10 mouse cellular contexts compared by ENCODE assay signal in the genomic region with DNA sequence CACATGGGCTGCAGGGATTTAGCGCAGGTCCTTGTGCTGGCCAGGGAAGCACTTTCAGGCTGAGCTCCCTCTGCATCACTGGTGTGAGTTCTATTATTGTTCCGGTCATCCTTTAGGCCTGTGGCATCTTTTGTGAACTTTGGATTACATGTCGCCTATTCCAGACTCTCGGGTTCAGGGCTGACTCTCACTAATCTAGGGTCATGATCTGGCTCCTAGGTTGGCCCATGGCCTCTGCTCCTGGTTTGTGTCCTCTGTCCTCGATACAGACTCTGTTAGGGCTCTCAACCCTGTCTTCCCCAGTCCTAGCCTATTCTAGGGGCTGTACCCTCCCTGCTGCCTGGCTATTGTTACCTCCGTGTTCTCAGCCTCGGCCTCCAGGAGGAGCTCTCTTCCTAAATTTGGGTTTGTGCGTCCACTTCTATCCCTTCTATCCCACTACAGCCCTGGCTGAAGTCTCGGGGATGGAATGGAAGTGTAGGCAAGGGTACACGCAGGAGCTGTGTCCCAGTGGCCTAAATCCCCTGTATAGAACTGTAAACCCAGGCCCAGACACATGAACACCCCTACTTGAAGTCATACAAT. TPM values are rescaled to one million over a fixed set of nuclear protein-coding genes. Genes with fewer than 3 reads are reported as not detected.
A peak's percentile ranks its signal among the peaks of the same experiment; 100 is the strongest.
DNase-seq lines count a peak whose midpoint lies in the region; ATAC-seq and TF ChIP-seq lines count a peak whose summit lies in the region.
"Had no signal": no experiment of that assay in that cellular context is flagged by ENCODE, and none has a peak within 500 bp of the region (broad histone marks: within the 10 kb centered on the region; RNA-seq: fewer than 3 reads in every experiment).

No protein-coding gene starts in this region.

- TF ChIP-seq EP300 in liver, postnatal 0 days (IDR thresholded peaks at IDR 0.05; ENCODE audit: low read depth) = no peak

- no peaks in the 10 kb centered on the region for H3K4me1 ChIP-seq in liver, postnatal 0 days (ENCODE audit: insufficient read depth)
- no peaks in the 10 kb centered on the region for H3K4me1 ChIP-seq in liver, embryonic 11.5 days (replicated peaks; ENCODE audit: control insufficient read depth, insufficient read depth, low read length)
- no peaks in the 10 kb centered on the region for H3K4me1 ChIP-seq in lung, embryonic 14.5 days (ENCODE audit: insufficient read depth)
- H3K4me1 ChIP-seq: embryonic facial prominence, embryonic 15.5 days; liver, embryonic 15.5 days had no signal

- 60% methylated on average over 10 of the region's 10 CpGs for WGBS in liver, postnatal 0 days (ENCODE audit: insufficient replicate concordance)
- 57% methylated on average over 10 of the region's 10 CpGs for WGBS in liver, embryonic 11.5 days
- 61% methylated on average over 10 of the region's 10 CpGs for whole genome bisulfite sequencing in lung, embryonic 14.5 days

- H3K9me3 ChIP-seq in liver, postnatal 0 days (ENCODE audit: low read length) = no peaks in the 10 kb centered on the region
- H3K9me3 ChIP-seq in liver, embryonic 11.5 days (ENCODE audit: control insufficient read depth, low read length) = no peaks in the 10 kb centered on the region
- no peaks in the 10 kb centered on the region for H3K9me3 ChIP-seq in lung, embryonic 14.5 days (ENCODE audit: low read depth, low read length)
- H3K9me3 ChIP-seq: embryonic facial prominence, embryonic 15.5 days; liver, embryonic 15.5 days had no signal

- peak; percentile 33 for TF ChIP-seq CTCF in liver, postnatal 0 days (IDR thresholded peaks at IDR 0.05; ENCODE audit: low read depth)
- peak; percentile 46 for TF ChIP-seq CTCF in lung, embryonic 14.5 days (IDR thresholded peaks at IDR 0.05; ENCODE audit: low read depth)

- H3K27me3 ChIP-seq in liver, postnatal 0 days (ENCODE audit: insufficient read depth, low read length) = no peaks in the 10 kb centered on the region
- H3K27me3 ChIP-seq in liver, embryonic 11.5 days (replicated peaks; ENCODE audit: control insufficient read depth, insufficient read depth, low read length) = no peaks in the 10 kb centered on the region
- H3K27me3 ChIP-seq in lung, embryonic 14.5 days (ENCODE audit: insufficient read depth, low read length) = no peaks in the 10 kb centered on the region
- H3K27me3 ChIP-seq: embryonic facial prominence, embryonic 15.5 days; liver, embryonic 15.5 days had no signal

- H3K36me3 ChIP-seq in liver, postnatal 0 days (replicated peaks; ENCODE audit: insufficient read depth, low read length) = no peaks in the 10 kb centered on the region
- H3K36me3 ChIP-seq in liver, embryonic 11.5 days (ENCODE audit: control insufficient read depth, insufficient read depth, low read length) = peaks cover 6% of the 10 kb centered on the region; the same call in 1 of the 2 replicates
- peaks cover 14% of the 10 kb centered on the region; the same call in 1 of the 2 replicates for H3K36me3 ChIP-seq in lung, embryonic 14.5 days (ENCODE audit: insufficient read depth)
- H3K36me3 ChIP-seq: liver, embryonic 15.5 days had no signal

- no peak overlapping the region for H3K4me3 ChIP-seq in liver, postnatal 0 days (ENCODE audit: low read depth, low read length)
- no peak overlapping the region for H3K4me3 ChIP-seq in liver, embryonic 11.5 days (ENCODE audit: low read depth, low read length)
- no peak overlapping the region for H3K4me3 ChIP-seq in lung, embryonic 14.5 days (ENCODE audit: low read depth, low read length)
- H3K4me3 ChIP-seq: embryonic facial prominence, embryonic 15.5 days; liver, embryonic 15.5 days had no signal

- peak; percentile 8 for DNase-seq in gastrocnemius, adult 18-20 months (ENCODE audit: low spot score)
- no peak for DNase-seq in gastrocnemius, postnatal 14 days
- no peak for DNase-seq in liver, postnatal 0 days
- DNase-seq in liver, embryonic 11.5 days (ENCODE audit: low spot score) = no peak
- DNase-seq in MN1 (ENCODE audit: low spot score) = peak; percentile 56
- peak; percentile 51 for DNase-seq in lung, embryonic 14.5 days
- no peak for DNase-seq in right cerebral cortex, adult 2 months (ENCODE audit: low spot score in 2 of 2)

- intact Hi-C loops in gastrocnemius, postnatal 14 days (cut with DNase I; ENCODE audit: low total_unique reads) = no loop called here

- no peak overlapping the region for H3K9ac ChIP-seq in liver, postnatal 0 days (replicated peaks)
- no peak overlapping the region for H3K9ac ChIP-seq in liver, embryonic 11.5 days (ENCODE audit: low read depth, low read length)
- no peak overlapping the region for H3K9ac ChIP-seq in lung, embryonic 14.5 days
- H3K9ac ChIP-seq: embryonic facial prominence, embryonic 15.5 days; liver, embryonic 15.5 days had no signal

- H3K4me2 ChIP-seq in liver, postnatal 0 days (ENCODE audit: low read depth, low read length) = no peak overlapping the region
- H3K4me2 ChIP-seq in liver, embryonic 11.5 days = no peak overlapping the region
- H3K4me2 ChIP-seq in lung, embryonic 14.5 days = no peak overlapping the region
- H3K4me2 ChIP-seq: embryonic facial prominence, embryonic 15.5 days; liver, embryonic 15.5 days had no signal

- no peak overlapping the region for H3K27ac ChIP-seq in liver, postnatal 0 days (ENCODE audit: low read depth)
- H3K27ac ChIP-seq in liver, embryonic 11.5 days (ENCODE audit: low read depth, low read length) = no peak overlapping the region; the same call in 1 of the 2 replicates
- no peak overlapping the region for H3K27ac ChIP-seq in lung, embryonic 14.5 days (ENCODE audit: low read depth)
- H3K27ac ChIP-seq: embryonic facial prominence, embryonic 15.5 days; liver, embryonic 15.5 days had no signal

- ATAC-seq in liver, postnatal 0 days = no peak
- ATAC-seq in liver, embryonic 11.5 days (replicated peaks; ENCODE audit: low FRiP score) = no peak
- no peak for ATAC-seq in lung, embryonic 14.5 days (ENCODE audit: insufficient read depth)
- ATAC-seq in inflammation-experienced regulatory T-cells, adult 6 months = no peak

RNA-seq across cellular contexts. Expression of gene Atp1a3, which starts 20.2 kb away (rescaled TPM):
- total RNA-seq in gastrocnemius, adult 18-20 months (2021) = under 1 TPM; 0.17 to 0.23 TPM
- total RNA-seq in gastrocnemius, postnatal 14 days (2021) = under 1 TPM; 0.21 to 0.42 TPM
- polyA plus RNA-seq in liver, postnatal 0 days (2015; fragmentation: Nextera tagmentation; extraction: Ambion mirVana) = 0.85 and 1.2 TPM in 2 replicates
- 1.4 and 1.5 TPM in 2 replicates for polyA plus RNA-seq in liver, embryonic 11.5 days (2014; fragmentation: Nextera tagmentation; extraction: Ambion mirVana)
- polyA plus RNA-seq in lung, embryonic 14.5 days (2014; fragmentation: Nextera tagmentation; extraction: Ambion mirVana) = 0.74 and 0.89 TPM in 2 replicates
- 1 to 10 TPM in 2 of 3 experiments, under 1 TPM in 1; 0.62 to 3.6 (median 3.4) TPM for polyA plus RNA-seq in inflammation-experienced regulatory T-cells, adult 6 months (2017; shearing (Covaris generic))

RNA-seq across cellular contexts. Expression of gene Grik5, which starts 46.2 kb away (rescaled TPM):
- 1 to 10 TPM; 1.7 to 2.7 TPM for total RNA-seq in gastrocnemius, adult 18-20 months (2021)
- 1 to 10 TPM; 3.3 to 3.9 TPM for total RNA-seq in gastrocnemius, postnatal 14 days (2021)
- 0.69 and 0.76 TPM in 2 replicates for polyA plus RNA-seq in liver, postnatal 0 days (2015; fragmentation: Nextera tagmentation; extraction: Ambion mirVana)
- 3.5 and 5.3 TPM in 2 replicates for polyA plus RNA-seq in liver, embryonic 11.5 days (2014; fragmentation: Nextera tagmentation; extraction: Ambion mirVana)
- 6.7 and 6.8 TPM in 2 replicates for polyA plus RNA-seq in lung, embryonic 14.5 days (2014; fragmentation: Nextera tagmentation; extraction: Ambion mirVana)
- polyA plus RNA-seq in inflammation-experienced regulatory T-cells, adult 6 months (2017; shearing (Covaris generic)) = 1 to 10 TPM; 3.1 to 4.9 (median 3.2) TPM

RNA-seq across cellular contexts. Expression of gene Zfp574, which starts 46.4 kb away (rescaled TPM):
- 1 to 10 TPM; 7.5 to 7.7 TPM for total RNA-seq in gastrocnemius, adult 18-20 months (2021)
- total RNA-seq in gastrocnemius, postnatal 14 days (2021) = 1 to 10 TPM; 5.5 to 6.3 TPM
- polyA plus RNA-seq in liver, postnatal 0 days (2015; fragmentation: Nextera tagmentation; extraction: Ambion mirVana) = 9.4 and 10.8 TPM in 2 replicates
- 22.8 and 23.1 TPM in 2 replicates for polyA plus RNA-seq in liver, embryonic 11.5 days (2014; fragmentation: Nextera tagmentation; extraction: Ambion mirVana)
- polyA plus RNA-seq in lung, embryonic 14.5 days (2014; fragmentation: Nextera tagmentation; extraction: Ambion mirVana) = 29.9 and 30.7 TPM in 2 replicates
- 10 to 100 TPM in 2 of 3 experiments, 1 to 10 TPM in 1; 8.9 to 11.3 (median 11.3) TPM for polyA plus RNA-seq in inflammation-experienced regulatory T-cells, adult 6 months (2017; shearing (Covaris generic))

RNA-seq across cellular contexts. Expression of gene Rabac1, which starts 53.4 kb away (rescaled TPM):
- total RNA-seq in gastrocnemius, adult 18-20 months (2021) = 100 to 1,000 TPM; 222 to 264 TPM
- total RNA-seq in gastrocnemius, postnatal 14 days (2021) = 100 to 1,000 TPM; 163 to 175 TPM
- polyA plus RNA-seq in liver, postnatal 0 days (2015; fragmentation: Nextera tagmentation; extraction: Ambion mirVana) = 88.2 and 92.7 TPM in 2 replicates
- 91.3 and 101 TPM in 2 replicates for polyA plus RNA-seq in liver, embryonic 11.5 days (2014; fragmentation: Nextera tagmentation; extraction: Ambion mirVana)
- 130 and 131 TPM in 2 replicates for polyA plus RNA-seq in lung, embryonic 14.5 days (2014; fragmentation: Nextera tagmentation; extraction: Ambion mirVana)
- polyA plus RNA-seq in inflammation-experienced regulatory T-cells, adult 6 months (2017; shearing (Covaris generic)) = 100 to 1,000 TPM; 119 to 244 (median 236) TPM

Comparison
In these comparisons a context has a peak if more than half of its experiments do, and no peak if none do; other contexts are left out.
1. DNase-seq: peak in gastrocnemius, adult 18-20 months (single experiment), MN1 (single experiment) and lung, embryonic 14.5 days (single experiment); none in gastrocnemius, postnatal 14 days (single experiment), liver, postnatal 0 days (single experiment), liver, embryonic 11.5 days (single experiment) and right cerebral cortex, adult 2 months (0 of 2).